In genomic region chr7:19304501-19305412, GRCm38 (mm10) we compare ENCODE assay signal across 9 mouse cellular contexts. TPM values are rescaled to one million over a fixed set of nuclear protein-coding genes. Genes with fewer than 3 reads are reported as not detected.
DNase-seq lines count a peak whose midpoint lies in the region; ATAC-seq and TF ChIP-seq lines count a peak whose summit lies in the region.
"Had no signal": no experiment of that assay in that cellular context is flagged by ENCODE, and none has a peak within 500 bp of the region (broad histone marks: within the 10 kb centered on the region; RNA-seq: fewer than 3 reads in every experiment).

No protein-coding gene starts in this region.

- ATAC-seq in heart, embryonic 16.5 days (replicated peaks; ENCODE audit: extremely low read depth, insufficient read depth, low FRiP score), result no peak
- no peak for ATAC-seq in liver, embryonic 15.5 days (ENCODE audit: insufficient read depth)

- no peak overlapping the region; the same call in 1 of the 2 replicates for H3K27ac ChIP-seq in heart, adult 2 months
- H3K27ac ChIP-seq in heart, embryonic 16.5 days (ENCODE audit: low read length), result no peak overlapping the region
- no peak overlapping the region for H3K27ac ChIP-seq in liver, embryonic 15.5 days (replicated peaks)

- no peaks in the 10 kb centered on the region for H3K79me2 ChIP-seq in heart, adult 2 months (replicated peaks; ENCODE audit: control insufficient read depth, insufficient read depth, low read length)

- peaks cover 2% of the 10 kb centered on the region for H3K4me1 ChIP-seq in heart, adult 2 months (ENCODE audit: control insufficient read depth, insufficient read depth, low read length)
- peaks cover 35% of the 10 kb centered on the region for H3K4me1 ChIP-seq in heart, embryonic 16.5 days (ENCODE audit: control insufficient read depth, insufficient read depth, low read length)
- H3K4me1 ChIP-seq in liver, embryonic 15.5 days (replicated peaks), result peaks cover 47% of the 10 kb centered on the region

- H3K9ac ChIP-seq in heart, adult 2 months (ENCODE audit: low read depth, low read length), result peak overlapping the region; percentile 56
- peak overlapping the region; percentile 65 for H3K9ac ChIP-seq in heart, embryonic 16.5 days (ENCODE audit: low read length)
- H3K9ac ChIP-seq in liver, embryonic 15.5 days, result no peak overlapping the region

- no peak for DNase-seq in heart, adult 2 months
- DNase-seq in heart, postnatal 36 days, result no peak
- peak; percentile 62 for DNase-seq in CD4-positive helper T cell, adult 2 months (ENCODE audit: low read depth, low spot score)
- DNase-seq in right cerebral cortex, postnatal 4 days, result no peak
- DNase-seq in spleen, postnatal 14 days (ENCODE audit: low spot score in 2 of 2), result no peak
- no peak for DNase-seq in left cerebral cortex, postnatal 10 days (ENCODE audit: extremely low spot score in 1 of 2, low spot score in 2 of 2)

- no peaks in the 10 kb centered on the region for H3K36me3 ChIP-seq in heart, adult 2 months (ENCODE audit: control insufficient read depth, insufficient read depth, low read length)
- no peaks in the 10 kb centered on the region for H3K36me3 ChIP-seq in heart, embryonic 16.5 days (ENCODE audit: control insufficient read depth, insufficient read depth)
- H3K36me3 ChIP-seq in liver, embryonic 15.5 days (replicated peaks), result no peaks in the 10 kb centered on the region

- intact Hi-C loops in heart, adult 2 months (cut with DNase I), result no loop called here
- intact Hi-C loops in heart, postnatal 36 days (cut with DNase I), result no loop called here
- intact Hi-C loops in left cerebral cortex, postnatal 10 days (cut with DNase I), result loop anchor here (2.0 kb wide), 1 partner anchor 20 kb away; no protein-coding TSS in a partner anchor

- WGBS in heart, adult 2 months, result 11% methylated on average over 48 of the region's 48 CpGs
- WGBS in heart, embryonic 16.5 days, result 3% methylated on average over 48 of the region's 48 CpGs
- WGBS in liver, embryonic 15.5 days (ENCODE audit: insufficient replicate concordance), result 1% methylated on average over 47 of the region's 48 CpGs

- peak overlapping the region; percentile 77 for H3K4me2 ChIP-seq in heart, embryonic 16.5 days (ENCODE audit: low read depth, low read length)
- peak overlapping the region; percentile 49 for H3K4me2 ChIP-seq in liver, embryonic 15.5 days

- no peaks in the 10 kb centered on the region for H3K9me3 ChIP-seq in heart, embryonic 16.5 days (replicated peaks; ENCODE audit: control insufficient read depth, low read length)
- no peaks in the 10 kb centered on the region for H3K9me3 ChIP-seq in liver, embryonic 15.5 days (replicated peaks)

- TF ChIP-seq POLR2A in heart, adult 2 months (IDR thresholded peaks at IDR 0.05; ENCODE audit: insufficient read depth, low read depth, low read length), result no peak

- H3K27me3 ChIP-seq in heart, adult 2 months (ENCODE audit: control insufficient read depth, insufficient read depth, low read length), result no peaks in the 10 kb centered on the region
- peaks cover 50% of the 10 kb centered on the region for H3K27me3 ChIP-seq in heart, embryonic 16.5 days (ENCODE audit: control insufficient read depth, insufficient read depth, low read length)
- H3K27me3 ChIP-seq in liver, embryonic 15.5 days, result peaks cover 84% of the 10 kb centered on the region

- no peak for TF ChIP-seq EP300 in heart, adult 2 months (IDR thresholded peaks at IDR 0.05; ENCODE audit: insufficient read depth, low read depth, low read length)

- TF ChIP-seq CTCF in heart, adult 2 months (IDR thresholded peaks at IDR 0.05), result no peak

- peak overlapping the region; percentile 45 for H3K4me3 ChIP-seq in heart, adult 2 months
- peak overlapping the region; percentile 55 for H3K4me3 ChIP-seq in heart, embryonic 16.5 days (ENCODE audit: low read length)
- peak overlapping the region; percentile 18 for H3K4me3 ChIP-seq in liver, embryonic 15.5 days (replicated peaks)

RNA-seq across cellular contexts. Expression of gene Fosb, which starts 5.1 kb away (rescaled TPM):
- total RNA-seq in heart, adult 2 months (2021), result 1 to 10 TPM in 1 of 2 experiments, under 1 TPM in 1; 0.89 to 1.1 TPM
- 0.94 and 1.1 TPM in 2 replicates for polyA plus RNA-seq in heart, adult 2 months (2012; rRNA removed)
- total RNA-seq in heart, postnatal 36 days (2021), result under 1 TPM; 0.14 to 0.86 TPM
- 0.24 and 0.34 TPM in 2 replicates for polyA plus RNA-seq in heart, embryonic 16.5 days (2015; fragmentation: Nextera tagmentation; extraction: Ambion mirVana)
- 0.03 TPM in 1 of 2 replicates, not detected in the other for polyA plus RNA-seq in liver, embryonic 15.5 days (2015; fragmentation: Nextera tagmentation; extraction: Ambion mirVana)
- total RNA-seq in left cerebral cortex, postnatal 10 days (2021), result 1 to 10 TPM; 2.2 to 2.3 TPM

RNA-seq across cellular contexts. Expression of gene Rtn2, which starts 22.3 kb away (rescaled TPM):
- total RNA-seq in heart, adult 2 months (2021), result 100 to 1,000 TPM; 114 to 136 TPM
- 273 and 340 TPM in 2 replicates for polyA plus RNA-seq in heart, adult 2 months (2012; rRNA removed)
- 100 to 1,000 TPM; 137 to 148 TPM for total RNA-seq in heart, postnatal 36 days (2021)
- polyA plus RNA-seq in heart, embryonic 16.5 days (2015; fragmentation: Nextera tagmentation; extraction: Ambion mirVana), result 27.4 and 28.5 TPM in 2 replicates
- 3.9 and 5.2 TPM in 2 replicates for polyA plus RNA-seq in liver, embryonic 15.5 days (2015; fragmentation: Nextera tagmentation; extraction: Ambion mirVana)
- total RNA-seq in left cerebral cortex, postnatal 10 days (2021), result 100 to 1,000 TPM; 145 to 151 TPM
- total RNA-seq: neutrophil, adult 5-6 weeks had no signal

RNA-seq across cellular contexts. Expression of gene Ppm1n, which starts 24.9 kb away (rescaled TPM):
- under 1 TPM in 1 of 2 experiments, not detected in 1; 0.21 TPM for total RNA-seq in heart, adult 2 months (2021)
- 0.09 and 0.33 TPM in 2 replicates for polyA plus RNA-seq in heart, adult 2 months (2012; rRNA removed)
- total RNA-seq in heart, postnatal 36 days (2021), result not detected
- 0.11 TPM in 1 of 2 replicates, not detected in the other for polyA plus RNA-seq in heart, embryonic 16.5 days (2015; fragmentation: Nextera tagmentation; extraction: Ambion mirVana)
- polyA plus RNA-seq in liver, embryonic 15.5 days (2015; fragmentation: Nextera tagmentation; extraction: Ambion mirVana), result 0.05 TPM in 1 of 2 replicates, not detected in the other
- under 1 TPM; 0.34 to 0.49 TPM for total RNA-seq in left cerebral cortex, postnatal 10 days (2021)
- total RNA-seq: neutrophil, adult 5-6 weeks had no signal

RNA-seq across cellular contexts. Expression of gene Vasp, which starts 33.1 kb away (rescaled TPM):
- total RNA-seq in heart, adult 2 months (2021), result 10 to 100 TPM; 25.1 to 30.8 TPM
- 43.3 and 51.5 TPM in 2 replicates for polyA plus RNA-seq in heart, adult 2 months (2012; rRNA removed)
- 10 to 100 TPM; 32.6 to 36.1 TPM for total RNA-seq in heart, postnatal 36 days (2021)
- 84.0 and 86.1 TPM in 2 replicates for polyA plus RNA-seq in heart, embryonic 16.5 days (2015; fragmentation: Nextera tagmentation; extraction: Ambion mirVana)
- 41.2 and 42.4 TPM in 2 replicates for polyA plus RNA-seq in liver, embryonic 15.5 days (2015; fragmentation: Nextera tagmentation; extraction: Ambion mirVana)
- total RNA-seq in left cerebral cortex, postnatal 10 days (2021), result 10 to 100 TPM; 23.1 to 23.5 TPM

RNA-seq across cellular contexts. Expression of gene Ercc1, which starts 39.8 kb away (rescaled TPM):
- 10 to 100 TPM; 46.8 to 48.6 TPM for total RNA-seq in heart, adult 2 months (2021)
- 47.1 and 49.1 TPM in 2 replicates for polyA plus RNA-seq in heart, adult 2 months (2012; rRNA removed)
- total RNA-seq in heart, postnatal 36 days (2021), result 10 to 100 TPM; 43.4 to 48.0 TPM
- polyA plus RNA-seq in heart, embryonic 16.5 days (2015; fragmentation: Nextera tagmentation; extraction: Ambion mirVana), result 61.0 and 62.4 TPM in 2 replicates
- polyA plus RNA-seq in liver, embryonic 15.5 days (2015; fragmentation: Nextera tagmentation; extraction: Ambion mirVana), result 14.0 and 14.5 TPM in 2 replicates
- total RNA-seq in left cerebral cortex, postnatal 10 days (2021), result 10 to 100 TPM; 38.5 to 50.6 TPM
